Comparison of ENCODE assay signal across 8 mouse cellular contexts in genomic region chr10:115315473-115316171, GRCm38 (mm10). TPM values are rescaled to one million over a fixed set of nuclear protein-coding genes. Genes with fewer than 3 reads are reported as not detected.
DNase-seq lines count a peak whose midpoint lies in the region; ATAC-seq and TF ChIP-seq lines count a peak whose summit lies in the region.

Gene Rab21 (minus strand): TSS chr10:115315594.

- 2% methylated on average over 47 of the region's 48 CpGs for WGBS in forebrain, postnatal 0 days
- under 1% methylated on average over 42 of the region's 48 CpGs for WGBS in lung, embryonic 15.5 days

- peaks cover 44% of the 10 kb centered on the region for H3K4me1 ChIP-seq in G1E (ENCODE audit: insufficient read depth, low read depth, low read length)
- H3K4me1 ChIP-seq in forebrain, postnatal 0 days (ENCODE audit: insufficient read depth) = peaks cover 14% of the 10 kb centered on the region
- peaks cover 28% of the 10 kb centered on the region for H3K4me1 ChIP-seq in lung, embryonic 15.5 days

- H3K27me3 ChIP-seq in G1E (ENCODE audit: insufficient read depth, low read length) = no peaks in the 10 kb centered on the region
- H3K27me3 ChIP-seq in forebrain, postnatal 0 days (ENCODE audit: insufficient read depth, low read length) = no peaks in the 10 kb centered on the region
- no peaks in the 10 kb centered on the region for H3K27me3 ChIP-seq in lung, embryonic 15.5 days

- peak within 1 kb of the TSS; percentile 93 for H3K4me3 ChIP-seq in G1E (ENCODE audit: low read depth, low read length)
- peak within 1 kb of the TSS; percentile 97 for H3K4me3 ChIP-seq in forebrain, postnatal 0 days (ENCODE audit: low read depth, low read length)
- H3K4me3 ChIP-seq in lung, embryonic 15.5 days = peak within 1 kb of the TSS; percentile 80

- peak within 1 kb of the TSS; percentile 62 for H3K4me2 ChIP-seq in forebrain, postnatal 0 days (ENCODE audit: low read depth)
- H3K4me2 ChIP-seq in lung, embryonic 15.5 days = peak within 1 kb of the TSS; percentile 78

- no peak for TF ChIP-seq CTCF in G1E (IDR thresholded peaks at IDR 0.05; ENCODE audit: low read depth, low read length)
- TF ChIP-seq CTCF in forebrain, postnatal 0 days (IDR thresholded peaks at IDR 0.05; ENCODE audit: low read depth) = no peak; the same call in 1 of the 2 replicates

- peak within 1 kb of the TSS; percentile 97 for H3K9ac ChIP-seq in forebrain, postnatal 0 days
- peak within 1 kb of the TSS; percentile 73 for H3K9ac ChIP-seq in lung, embryonic 15.5 days

- peaks cover 29% of the 10 kb centered on the region for H3K36me3 ChIP-seq in G1E (replicated peaks)
- H3K36me3 ChIP-seq in forebrain, postnatal 0 days (ENCODE audit: insufficient read depth) = no peaks in the 10 kb centered on the region
- H3K36me3 ChIP-seq in lung, embryonic 15.5 days = no peaks in the 10 kb centered on the region

- peak within 1 kb of the TSS; percentile 99 for H3K27ac ChIP-seq in forebrain, postnatal 0 days (ENCODE audit: low read depth, low read length)
- H3K27ac ChIP-seq in lung, embryonic 15.5 days = peak within 1 kb of the TSS; percentile 96

- ATAC-seq in G1E (ENCODE audit: extremely low read depth, insufficient number of reproducible peaks, low FRiP score, poor library complexity, severe bottlenecking) = peak; percentile 76
- peak; percentile 96 for ATAC-seq in forebrain, postnatal 0 days
- peak; percentile 94 for ATAC-seq in lung, embryonic 15.5 days (ENCODE audit: borderline replicate concordance, extremely low read depth, low FRiP score, low TSS enrichment)

- peak; percentile 85 for DNase-seq in G1E (ENCODE audit: low spot score)
- DNase-seq in cerebellum, adult 18-20 months = peak; percentile 98 to 99
- DNase-seq in forebrain, postnatal 0 days = peak; percentile 96
- peak; percentile 100 for DNase-seq in heart, postnatal 4 days
- peak; percentile 92 to 96 for DNase-seq in layer of hippocampus, adult 8-10 months (ENCODE audit: low spot score in 2 of 2)
- DNase-seq in ovary, adult 18-20 months (ENCODE audit: low spot score) = peak; percentile 90
- DNase-seq in thymus, postnatal 0 days (ENCODE audit: low spot score) = peak; percentile 90

- H3K9me3 ChIP-seq in G1E (replicated peaks) = no peaks in the 10 kb centered on the region
- H3K9me3 ChIP-seq in forebrain, postnatal 0 days (ENCODE audit: low read length) = no peaks in the 10 kb centered on the region
- H3K9me3 ChIP-seq in lung, embryonic 15.5 days = no peaks in the 10 kb centered on the region

RNA-seq across cellular contexts. Expression of gene Rab21, which starts in this region (rescaled TPM):
- 71.5 and 96.7 TPM in 2 replicates for total RNA-seq in G1E (2014; fragmentation: Nextera tagmentation)
- total RNA-seq in G1E (2017) = 36.7 and 43.1 TPM in 2 replicates
- polyA plus RNA-seq in G1E (2012) = 23.5 and 36.5 TPM in 2 replicates
- total RNA-seq in forebrain, postnatal 0 days (2014; rRNA removed) = 31.2 and 34.7 TPM in 2 replicates
- polyA plus RNA-seq in forebrain, postnatal 0 days (2015; fragmentation: Nextera tagmentation; extraction: Ambion mirVana) = 10.7 and 14.8 TPM in 2 replicates
- total RNA-seq in heart, postnatal 4 days (2021) = 10 to 100 TPM; 57.3 to 58.2 TPM
- total RNA-seq in layer of hippocampus, adult 8-10 months (2022) = 10 to 100 TPM; 55.2 to 58.6 (median 57.9) TPM
- polyA plus RNA-seq in lung, embryonic 15.5 days (2015; fragmentation: Nextera tagmentation; extraction: Ambion mirVana) = 4.7 and 5.9 TPM in 2 replicates
- polyA plus RNA-seq in thymus, postnatal 0 days (2015; fragmentation: Nextera tagmentation; extraction: Ambion mirVana) = 12.3 and 21.5 TPM in 2 replicates

Comparison
In these comparisons a context has a peak if more than half of its experiments do, and no peak if none do; other contexts are left out.
1. Peak in every context shown above with its lines: DNase-seq, ATAC-seq, H3K4me3 ChIP-seq and H3K27ac ChIP-seq.